Mouse (Mus musculus): ENCODE results near the gene St6gal1. TPM values are rescaled to one million over a fixed set of nuclear protein-coding genes. Genes with fewer than 3 reads are reported as not detected.

The St6gal1 gene
- total RNA-seq, 2 experiments from 2014 or later = 19.1 to 23.2 TPM

- DNase-seq = no peak
- intact Hi-C loops (cut with DNase I) = no loop called here
These were observed 19.9 kb downstream of the St6gal1 start for GRCm38 (mm10) chr16:23244486-23244885.

DNA sequence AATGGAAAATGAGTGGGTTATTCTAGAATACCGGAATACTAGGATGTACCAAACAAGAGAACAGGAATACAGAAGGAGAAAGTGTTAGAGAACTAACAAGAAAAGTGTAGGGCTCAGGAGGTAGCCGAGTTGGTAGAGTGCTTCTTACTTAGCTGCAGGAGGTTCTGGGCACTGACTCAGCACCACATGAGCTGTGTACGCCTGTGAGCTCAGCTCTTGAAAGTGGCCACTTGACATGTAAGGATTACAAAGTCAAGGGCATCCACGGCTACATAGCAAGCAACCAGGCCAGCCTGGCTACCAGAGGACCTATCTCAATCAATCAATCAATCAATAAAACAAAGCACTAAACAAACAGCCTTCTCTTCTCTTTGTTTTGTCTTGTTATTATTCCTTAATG lies 24.7 kb downstream of the St6gal1 start:
- intact Hi-C loops (cut with DNase I) = no loop called here
- DNase-seq = no peak

DNA sequence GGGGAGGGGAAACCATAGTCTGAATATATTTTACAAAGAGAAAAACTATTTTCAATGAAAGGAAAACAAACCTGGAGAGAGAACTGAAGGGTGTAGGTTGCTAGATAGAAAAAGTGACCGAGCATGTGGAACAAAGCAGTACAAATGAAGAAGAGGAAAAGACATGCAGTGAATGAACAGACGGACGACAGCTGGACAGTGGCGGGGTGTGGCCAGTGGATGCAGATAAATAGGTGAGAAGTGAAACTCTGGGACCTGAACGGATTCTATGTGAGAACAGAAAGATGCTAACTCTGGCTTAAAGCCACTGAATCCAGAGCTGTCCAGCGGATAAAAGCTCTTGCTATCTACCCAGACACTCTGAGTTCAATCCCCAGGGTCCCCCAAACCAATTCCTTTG lies 25.2 kb downstream of the St6gal1 start:
- DNase-seq = no peak
- intact Hi-C loops (cut with DNase I) = no loop called here

DNA sequence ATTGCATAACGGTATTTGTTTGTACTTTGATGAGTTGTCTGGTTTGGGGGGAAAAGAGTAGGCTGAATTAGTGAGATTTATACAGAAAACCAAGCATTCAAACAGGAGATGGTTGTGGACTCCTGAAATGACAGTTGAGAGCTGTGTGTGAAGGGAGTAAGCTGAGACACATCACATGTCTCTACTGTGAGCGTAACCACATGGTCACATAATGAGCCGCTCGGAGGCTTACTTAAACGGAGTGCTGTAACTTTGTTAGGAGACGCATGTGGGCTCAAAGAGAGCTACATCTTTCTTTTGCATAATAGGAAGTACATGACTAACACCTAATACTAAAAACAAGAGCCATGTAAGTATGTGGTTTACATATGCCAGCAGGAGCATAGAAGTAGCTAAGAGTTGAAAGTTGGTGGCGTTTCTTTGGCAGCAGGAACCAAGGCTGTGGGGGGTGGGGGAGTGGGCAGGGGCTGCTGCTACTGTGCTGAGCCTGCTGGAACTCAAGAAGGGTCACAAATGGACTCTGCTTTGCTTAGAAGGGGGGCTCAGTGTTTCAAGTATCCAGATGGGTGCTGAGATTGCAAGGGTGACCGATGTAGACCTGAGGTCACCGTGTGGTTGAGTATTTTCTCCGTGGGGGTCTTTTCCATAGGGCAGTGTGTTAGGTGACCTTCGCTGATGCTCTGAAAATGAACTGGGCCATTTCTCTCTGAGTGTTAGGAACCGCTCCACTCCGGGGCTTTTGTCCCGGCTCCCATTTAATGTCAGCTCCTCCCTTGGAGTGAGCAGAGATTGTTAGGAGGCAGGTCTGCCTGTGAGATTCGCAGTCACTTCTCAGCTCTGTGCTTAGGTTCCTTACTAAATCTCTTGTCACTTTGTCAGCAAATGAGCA lies 26.3 kb downstream of the St6gal1 start:
- intact Hi-C loops (cut with DNase I) = no loop called here
- DNase-seq = no peak

DNA sequence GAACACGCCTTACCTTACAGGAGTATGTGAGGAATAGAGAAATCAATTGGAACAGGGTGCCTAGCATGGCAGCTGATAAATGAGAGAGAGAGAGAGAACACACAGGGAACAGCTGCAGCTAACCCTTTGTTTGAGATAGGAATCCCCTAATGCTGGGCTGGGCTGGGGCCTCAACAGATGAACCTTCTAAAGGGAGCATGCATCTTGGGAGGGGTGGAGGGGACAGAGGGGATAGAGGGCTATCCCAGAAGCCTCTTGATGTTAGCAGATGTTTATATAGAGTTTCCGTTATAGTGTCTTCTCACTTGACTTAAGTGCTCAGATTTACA lies 26.9 kb downstream of the St6gal1 start:
- DNase-seq = no peak
- intact Hi-C loops (cut with DNase I) = no loop called here

DNA sequence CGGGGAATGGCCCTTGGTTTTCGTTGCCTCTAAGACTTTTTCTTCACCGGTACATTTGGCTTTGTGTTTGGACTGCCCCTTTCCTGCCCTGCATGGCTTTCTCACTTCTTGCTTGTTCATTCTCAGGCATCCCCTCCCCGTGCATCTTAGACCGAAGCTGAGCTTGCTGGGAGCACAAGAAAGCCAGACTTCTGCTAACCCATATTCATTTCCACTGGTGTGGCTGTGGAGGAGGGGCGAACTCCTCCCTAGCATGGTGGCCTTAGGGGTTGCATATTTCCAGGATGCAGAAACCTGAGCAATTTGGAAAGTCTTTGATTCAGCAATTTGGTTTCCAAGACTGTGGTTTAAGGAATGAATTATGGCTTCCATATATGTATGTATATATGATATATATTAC lies 29.1 kb downstream of the St6gal1 start:
- intact Hi-C loops (cut with DNase I) = no loop called here
- DNase-seq = no peak

DNA sequence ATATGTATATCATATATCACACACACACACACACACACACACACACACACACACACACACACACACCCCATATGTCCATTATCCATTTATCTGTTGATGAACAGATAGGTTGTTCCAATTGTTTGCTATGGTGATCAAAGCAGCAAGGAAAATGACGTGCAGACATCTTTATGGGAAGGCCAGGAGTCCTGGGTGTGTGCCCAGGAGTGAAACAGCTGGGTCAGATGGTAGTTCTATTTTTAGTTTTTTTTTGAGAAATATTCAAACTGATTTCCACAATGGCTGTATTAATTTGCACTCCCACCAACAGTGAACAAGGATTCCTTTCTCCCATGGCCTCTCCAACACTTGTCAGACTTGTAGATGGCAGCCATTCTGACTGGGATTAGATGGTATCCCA lies 29.5 kb downstream of the St6gal1 start:
- intact Hi-C loops (cut with DNase I) = no loop called here
- DNase-seq = no peak

DNA sequence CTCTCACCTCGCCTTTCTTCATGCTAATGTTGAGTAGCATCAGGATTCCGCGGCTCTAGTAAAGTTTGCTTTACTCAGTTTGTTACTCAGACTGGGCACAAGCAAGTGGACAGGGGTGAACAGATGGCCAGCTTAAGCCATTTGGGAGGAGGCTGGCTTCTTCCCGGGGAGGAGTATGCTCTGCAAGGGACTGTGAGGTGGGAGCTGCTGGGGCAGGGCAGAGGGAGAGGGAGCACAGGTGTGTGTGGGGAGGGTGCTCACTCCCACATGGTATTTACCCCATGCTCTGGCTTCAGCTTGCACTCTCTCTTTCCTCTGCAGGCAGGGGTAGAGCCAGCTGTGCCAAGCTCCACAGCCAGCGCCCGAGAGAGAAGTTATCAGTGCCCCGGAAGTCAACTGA lies 32.1 kb downstream of the St6gal1 start:
- DNase-seq = no peak
- intact Hi-C loops (cut with DNase I) = no loop called here

GRCm38 (mm10) chr16:23258429-23258822 lies 33.9 kb downstream of the St6gal1 start:
- intact Hi-C loops (cut with DNase I) = no loop called here
- no peak for DNase-seq

- DNase-seq = peak; percentile 24
These were observed 34.4 kb downstream of the St6gal1 start for GRCm38 (mm10) chr16:23258823-23259457.

DNA sequence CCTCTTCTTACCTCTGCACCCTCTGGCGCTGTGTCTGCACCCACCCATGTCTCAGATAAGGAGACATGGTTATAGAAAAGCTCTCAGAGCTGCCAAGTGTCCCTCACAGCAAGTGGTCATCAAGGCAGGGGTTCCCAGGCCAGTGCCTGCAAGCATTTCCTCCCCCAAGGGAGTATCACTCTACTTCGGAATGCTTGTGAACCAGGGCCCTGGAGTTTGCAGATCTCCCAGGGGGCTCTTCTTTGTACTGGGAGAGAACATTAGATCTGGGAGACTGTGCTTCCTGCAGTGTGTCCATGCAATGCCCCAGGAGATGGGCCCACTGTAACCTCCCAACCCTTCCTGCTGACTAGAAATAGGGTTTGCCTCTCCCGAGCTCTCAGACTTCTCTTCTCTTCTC lies 35.0 kb downstream of the St6gal1 start:
- DNase-seq = no peak
- intact Hi-C loops (cut with DNase I) = no loop called here

More at GRCm38 (mm10) chr16:23258823-23259457, 34.4 kb downstream of the St6gal1 start:
- intact Hi-C loops (cut with DNase I) = no loop called here

DNA sequence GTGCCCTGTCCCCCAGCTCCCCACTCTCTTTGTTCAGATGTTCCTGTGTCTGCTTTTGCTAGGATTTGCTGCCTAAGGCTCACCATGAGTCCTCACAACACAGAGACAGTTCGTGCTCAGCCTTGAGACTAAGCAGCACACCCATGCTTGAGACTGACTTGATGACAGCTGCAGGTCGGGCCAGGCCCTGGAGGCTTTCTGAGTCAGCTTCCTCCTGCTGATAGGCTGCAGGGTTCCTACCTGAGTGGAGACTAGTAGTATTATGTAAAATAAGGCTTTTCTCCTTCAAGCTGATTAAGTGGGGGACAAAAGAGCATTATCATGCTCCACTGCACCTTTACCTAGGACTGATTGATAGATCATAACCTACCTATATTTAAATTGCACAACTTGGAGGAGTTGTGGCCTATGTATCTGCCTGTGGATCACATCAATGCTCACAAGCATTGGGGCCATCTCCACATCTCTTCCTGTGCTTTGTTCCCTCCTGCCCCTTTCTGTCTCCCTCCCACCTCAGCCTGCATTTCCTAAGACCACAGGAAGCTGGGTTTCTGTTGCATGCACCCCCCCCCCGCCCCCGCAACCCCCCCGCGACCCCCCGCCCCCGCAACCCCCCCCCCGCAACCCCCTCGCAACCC lies 37.7 kb downstream of the St6gal1 start:
- intact Hi-C loops (cut with DNase I) = no loop called here

DNA sequence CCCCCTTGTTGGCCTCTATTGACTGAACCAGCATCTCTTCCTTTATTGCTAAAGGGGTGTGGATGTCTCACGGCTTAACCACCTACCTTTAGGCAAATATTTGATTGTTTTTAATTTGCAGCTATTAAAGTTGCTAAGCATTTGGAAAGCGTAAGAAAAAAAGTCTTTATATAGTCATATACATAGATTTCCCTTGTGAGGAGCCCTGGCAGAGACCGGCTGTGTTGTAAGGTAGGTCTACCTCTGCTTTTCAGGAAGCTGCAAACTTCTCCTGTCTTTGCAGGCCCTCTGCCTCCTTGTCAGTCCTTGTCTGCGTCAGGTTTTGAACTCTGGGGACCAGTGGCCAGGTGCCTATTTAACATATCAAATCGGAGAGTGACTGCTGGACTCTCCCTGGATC lies 38.3 kb downstream of the St6gal1 start:
- intact Hi-C loops (cut with DNase I) = no loop called here
- no peak for DNase-seq

More for the DNA sequence above, 37.7 kb downstream of the St6gal1 start:
- no peak for DNase-seq

DNA sequence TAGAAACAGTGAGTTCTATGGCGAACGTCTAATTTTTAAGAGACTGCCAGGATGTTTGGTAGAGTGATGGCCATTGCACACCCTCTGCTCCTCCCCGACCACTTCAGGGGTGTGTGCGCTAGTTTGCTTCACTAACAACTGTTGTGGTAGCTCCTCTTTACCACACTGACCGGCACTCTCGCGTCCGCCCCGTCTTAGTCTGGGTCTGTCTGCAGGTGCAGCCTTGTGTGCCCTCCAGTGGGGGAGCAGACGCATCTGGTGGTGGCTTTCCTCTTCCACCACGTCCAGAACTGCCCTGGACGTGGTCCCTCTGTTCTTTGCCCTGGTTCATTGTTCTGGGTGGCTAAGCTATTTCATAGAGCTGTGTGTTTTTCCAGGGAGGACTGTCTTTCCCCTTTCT lies 40.5 kb downstream of the St6gal1 start:
- DNase-seq = no peak
- intact Hi-C loops (cut with DNase I) = no loop called here

GRCm38 (mm10) chr16:23265481-23265880 lies 40.9 kb downstream of the St6gal1 start:
- DNase-seq = peak; percentile 35
- intact Hi-C loops (cut with DNase I) = no loop called here

GRCm38 (mm10) chr16:23266293-23266692 lies 41.8 kb downstream of the St6gal1 start:
- DNase-seq = peak; percentile 47
- intact Hi-C loops (cut with DNase I) = no loop called here

DNA sequence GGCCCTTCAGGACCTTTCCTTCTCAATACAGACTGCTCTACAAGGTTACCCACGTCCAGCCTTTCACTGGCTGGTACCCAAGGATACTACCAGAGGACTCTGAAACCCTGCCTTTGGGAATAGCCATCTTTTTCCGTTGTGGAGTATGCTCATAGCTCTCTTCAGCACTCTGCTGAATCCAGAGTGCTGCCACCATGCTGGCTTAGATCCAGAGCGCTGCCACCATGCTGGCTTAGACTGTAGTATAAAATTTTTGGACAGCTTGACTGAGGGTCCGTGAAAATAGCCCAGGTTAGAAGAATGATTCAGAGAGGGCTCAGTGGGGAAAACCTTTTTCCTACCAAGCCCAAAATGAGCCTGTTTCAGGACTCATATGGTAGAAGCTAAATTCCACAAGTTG lies 42.4 kb downstream of the St6gal1 start:
- intact Hi-C loops (cut with DNase I) = no loop called here
- DNase-seq = peak; percentile 59

DNA sequence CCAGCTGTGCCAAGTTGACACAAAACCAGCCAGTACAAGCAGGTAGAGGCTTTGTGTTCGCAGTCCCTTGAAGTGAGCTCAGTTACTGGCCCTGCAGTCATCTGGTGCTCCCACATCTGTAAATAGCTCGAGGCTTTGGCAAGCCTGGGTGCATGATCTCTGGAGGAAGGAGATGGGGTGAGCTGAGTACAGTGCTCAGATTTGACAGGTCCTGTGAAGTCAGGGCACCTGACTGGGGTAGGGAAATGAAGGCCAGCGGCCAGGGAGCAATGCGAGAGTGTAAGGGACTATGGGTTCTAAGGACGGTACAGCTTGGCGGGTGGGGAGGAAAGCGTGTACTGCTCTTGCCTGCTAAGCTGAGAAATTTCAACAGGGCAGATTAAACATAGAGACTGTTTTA lies 43.7 kb downstream of the St6gal1 start:
- intact Hi-C loops (cut with DNase I) = no loop called here

DNA sequence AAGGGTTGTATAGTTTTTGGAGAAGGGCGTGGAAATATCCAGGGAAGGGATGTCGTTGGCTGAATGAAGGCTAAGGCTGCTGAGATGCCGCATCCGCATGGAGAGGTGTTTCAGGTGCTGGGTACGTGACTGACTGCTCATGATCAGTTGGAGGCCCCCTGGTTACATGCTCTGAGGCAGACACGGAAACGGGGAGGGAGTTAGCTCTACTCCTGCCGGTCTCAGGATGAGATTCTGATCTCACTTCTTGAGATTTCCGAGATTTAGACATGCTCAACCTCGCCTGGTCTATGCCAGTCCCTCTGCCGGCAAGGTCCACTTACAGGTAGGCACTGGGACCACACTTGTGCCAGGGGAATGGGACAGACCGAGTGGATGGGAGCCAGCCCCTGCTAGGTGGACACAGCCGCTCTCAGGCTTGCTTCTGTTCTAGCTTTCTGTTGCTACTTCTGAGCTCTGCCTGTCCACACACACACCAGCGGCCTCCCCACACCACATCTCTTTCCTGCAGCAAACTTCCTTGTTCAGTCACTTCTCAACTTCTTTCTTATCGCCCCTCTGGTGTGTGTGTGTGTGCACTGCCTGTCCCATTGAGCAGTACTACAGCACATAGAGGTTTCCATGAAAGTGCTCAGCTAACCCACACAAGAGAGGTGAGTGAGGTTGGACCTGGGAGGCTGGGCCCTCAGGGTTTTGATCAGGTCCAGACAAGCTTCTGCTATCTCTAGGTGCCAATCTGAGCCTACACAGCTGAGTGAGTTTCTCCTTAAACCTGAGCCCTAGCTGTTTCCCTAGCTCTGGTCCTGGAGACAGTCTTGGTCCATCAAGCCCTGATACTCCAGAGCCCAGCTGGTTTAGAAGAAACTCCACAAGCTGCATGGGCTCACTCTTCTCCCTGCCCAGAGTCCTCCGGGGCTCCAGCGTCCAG lies 44.8 kb downstream of the St6gal1 start:
- no peak for DNase-seq
- intact Hi-C loops (cut with DNase I) = no loop called here

More for the DNA sequence above, 43.7 kb downstream of the St6gal1 start:
- no peak for DNase-seq

DNA sequence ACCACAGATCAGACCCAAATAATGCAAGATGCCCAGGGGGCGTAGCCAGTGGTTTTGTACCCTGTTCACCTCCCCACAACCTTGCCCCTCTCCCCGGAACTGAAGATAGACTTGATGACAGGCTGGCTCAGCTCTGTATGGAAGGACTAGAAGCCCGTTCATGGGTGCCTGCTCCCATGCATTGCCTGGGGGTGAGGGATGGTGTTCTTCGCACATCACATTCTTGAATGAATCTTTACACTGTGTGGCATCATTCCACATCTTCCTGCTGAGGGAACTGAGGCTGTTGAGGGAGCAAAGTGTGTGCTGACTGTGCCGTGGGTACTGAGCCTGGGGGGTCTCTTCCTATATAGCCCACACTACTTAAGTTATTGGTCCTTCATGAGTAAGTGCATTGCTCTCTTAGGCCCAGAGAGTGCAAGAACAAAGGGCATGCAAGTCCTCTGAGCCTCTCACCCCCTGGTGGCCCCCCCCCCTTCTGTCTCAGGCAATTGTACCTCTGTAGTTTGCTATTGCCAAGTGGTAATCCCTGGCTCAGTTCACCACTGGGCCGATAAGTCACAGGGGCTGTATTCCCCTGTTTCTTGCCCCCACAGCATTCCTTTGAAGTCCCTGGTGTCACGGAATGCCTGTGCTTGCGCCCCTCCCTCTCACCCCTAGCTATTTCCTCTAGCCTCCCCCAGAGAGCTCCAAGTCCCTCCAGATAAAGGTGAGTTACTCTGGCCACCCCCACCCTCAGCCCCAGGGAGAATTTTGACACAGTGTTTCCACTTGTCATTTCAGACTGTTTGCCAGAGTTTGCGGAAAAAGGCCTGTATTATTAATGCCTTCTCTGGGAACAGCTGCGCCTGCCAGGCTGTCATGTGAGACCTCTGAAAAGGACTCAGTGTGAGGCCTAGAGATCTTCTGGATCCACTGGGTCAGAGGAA lies 45.7 kb downstream of the St6gal1 start:
- peak; percentile 19 for DNase-seq
- intact Hi-C loops (cut with DNase I) = no loop called here

All from left cerebral cortex, postnatal 4 days (tissue).